Mouse (Mus musculus) heart, embryonic 11.5 days (tissue): Measurements from ENCODE around the gene Slc38a5. TPM values are rescaled to one million over a fixed set of nuclear protein-coding genes. Genes with fewer than 3 reads are reported as not detected.

Experiments
- ATAC-seq: fragments of 200-750 bp; cut with Nextera tagmentation; replicated peaks from 2 replicates; pipeline ENCODE4 v1.8.0; 2017; ENCODE audit warnings: moderate library complexity; ENCODE audit not compliant: insufficient number of reproducible peaks, low FRiP score, low TSS enrichment
- H3K27ac ChIP-seq: fragments of 300-500 bp; sonication (generic); 2 replicates; pipeline ENCODE4 v1.5.1; 2014; ENCODE audit warnings: mild to moderate bottlenecking, low read depth, low read length
- H3K27me3 ChIP-seq: fragments of 300-500 bp; sonication (generic); 2 replicates; pipeline ENCODE4 v1.6.1; 2014; ENCODE audit warnings: mild to moderate bottlenecking, low read length, mixed read lengths; ENCODE audit not compliant: control insufficient read depth, insufficient read depth
- H3K36me3 ChIP-seq: fragments of 300-500 bp; sonication (generic); 2 replicates; pipeline ENCODE4 v1.6.1; 2014; ENCODE audit warnings: mild to moderate bottlenecking, low read length, moderate library complexity, mixed read lengths; ENCODE audit not compliant: control insufficient read depth, insufficient read depth
- H3K4me1 ChIP-seq: fragments of 300-500 bp; sonication (generic); 2 replicates; pipeline ENCODE4 v1.6.1; 2014; ENCODE audit warnings: low read length; ENCODE audit not compliant: control insufficient read depth, insufficient read depth
- H3K4me2 ChIP-seq: fragments of 300-500 bp; sonication (generic); 2 replicates; pipeline ENCODE4 v1.6.1; 2014; ENCODE audit warnings: mild to moderate bottlenecking, moderate library complexity
- H3K4me3 ChIP-seq: fragments of 300-500 bp; sonication (generic); 2 replicates; pipeline ENCODE4 v1.5.1; 2014; ENCODE audit warnings: low read depth, low read length
- H3K9ac ChIP-seq: fragments of 300-500 bp; sonication (generic); 2 replicates; pipeline ENCODE4 v1.6.1; 2014; ENCODE audit warnings: mild to moderate bottlenecking, low read depth, low read length, moderate library complexity
- H3K9me3 ChIP-seq: fragments of 300-500 bp; sonication (generic); replicated peaks from 2 replicates; pipeline ENCODE4 v1.6.1; 2016; ENCODE audit warnings: low read length; ENCODE audit not compliant: control insufficient read depth
- WGBS: fragments of 180-500 bp; shearing (Covaris S2); extraction: QIAGEN DNeasy Blood & Tissue Kit; methylation state at CpG from one replicate; pipeline ENCODE4 v1.1.7; 2014; ENCODE audit not compliant: insufficient replicate concordance; 5-methylcytosine and 5-hydroxymethylcytosine counted together
- polyA plus RNA-seq: library from polyadenylated mRNA; unstranded; fragments of >200 nt; fragmentation: Nextera tagmentation; extraction: Ambion mirVana; gene quantifications from 2 replicates; pipeline ENCODE4 v1.2.1, GENCODE M21; 2014

The Slc38a5 gene
- 17.5 and 23.8 TPM in 2 replicates for polyA plus RNA-seq

- peak within 1 kb of the TSS; percentile 34 for H3K4me3 ChIP-seq
- H3K36me3 ChIP-seq, result no peaks in the 10 kb centered on the region
- 14% methylated on average over 14 of the region's 15 CpGs for WGBS
- ATAC-seq, result no peak
- no peaks in the 10 kb centered on the region for H3K4me1 ChIP-seq
- no peaks in the 10 kb centered on the region for H3K27me3 ChIP-seq
- H3K4me2 ChIP-seq, result peak within 1 kb of the TSS; percentile 61
- H3K9me3 ChIP-seq, result no peaks in the 10 kb centered on the region
- H3K9ac ChIP-seq, result 0 out of 2 replicates have a peak within 1 kb of the TSS, but pooled peaks have one; percentile 43
- H3K27ac ChIP-seq, result no peak within 1 kb of the TSS
These were observed at the start of gene Slc38a5 for GRCm38 (mm10) chrX:8271083-8271820. TSS of gene Slc38a5 (plus strand) at chrX:8271133.

- Histone ChIP-seq H3K9ac (no peak overlapping the region), H3K4me1 (no peaks in the 10 kb centered on the region), H3K9me3 (no peaks in the 10 kb centered on the region), H3K27ac (no peak overlapping the region), H3K36me3 (no peaks in the 10 kb centered on the region), H3K27me3 (peaks cover 2% of the 10 kb centered on the region; the same call in 1 of the 2 replicates), H3K4me2 (no peak overlapping the region), H3K4me3 (no peak overlapping the region)
- no peak for ATAC-seq
- 57% methylated on average over 3 of the region's 3 CpGs for WGBS
These were observed 48.6 kb upstream of the Slc38a5 start for GRCm38 (mm10) chrX:8222296-8222677.

- Histone ChIP-seq H3K27ac (no peak overlapping the region), H3K9me3 (no peaks in the 10 kb centered on the region), H3K4me2 (no peak overlapping the region), H3K4me3 (no peak overlapping the region), H3K9ac (no peak overlapping the region), H3K36me3 (no peaks in the 10 kb centered on the region), H3K4me1 (no peaks in the 10 kb centered on the region), H3K27me3 (peaks cover 2% of the 10 kb centered on the region; the same call in 1 of the 2 replicates)
- ATAC-seq, result no peak
- 51% methylated on average over 7 of the region's 7 CpGs for WGBS
These were observed 48.1 kb upstream of the Slc38a5 start for GRCm38 (mm10) chrX:8222678-8223421.

GRCm38 (mm10) chrX:8223473-8223872 is 47.5 kb upstream of the Slc38a5 start:
- WGBS, result 66% methylated on average over 7 of the region's 7 CpGs
- H3K4me1 ChIP-seq, result no peaks in the 10 kb centered on the region

GRCm38 (mm10) chrX:8230272-8230671 is 40.7 kb upstream of the Slc38a5 start:
- ATAC-seq, result no peak
- no peak overlapping the region for H3K9ac ChIP-seq
- no peak overlapping the region for H3K4me3 ChIP-seq
- 79% methylated on average over 4 of the region's 4 CpGs for WGBS
- H3K27me3 ChIP-seq, result no peaks in the 10 kb centered on the region
- no peak overlapping the region for H3K27ac ChIP-seq
- no peaks in the 10 kb centered on the region for H3K4me1 ChIP-seq
- no peaks in the 10 kb centered on the region for H3K9me3 ChIP-seq
- H3K36me3 ChIP-seq, result no peaks in the 10 kb centered on the region
- no peak overlapping the region for H3K4me2 ChIP-seq

More at GRCm38 (mm10) chrX:8223473-8223872, 47.5 kb upstream of the Slc38a5 start:
- ATAC-seq, result no peak
- Histone ChIP-seq H3K36me3 (no peaks in the 10 kb centered on the region), H3K4me3 (no peak overlapping the region), H3K9me3 (no peaks in the 10 kb centered on the region), H3K27ac (no peak overlapping the region), H3K27me3 (peaks cover 2% of the 10 kb centered on the region; the same call in 1 of the 2 replicates), H3K4me2 (no peak overlapping the region), H3K9ac (no peak overlapping the region)

- no peaks in the 10 kb centered on the region for H3K9me3 ChIP-seq
- 67% methylated on average over 3 of the region's 3 CpGs for WGBS
- no peak overlapping the region for H3K4me3 ChIP-seq
- no peaks in the 10 kb centered on the region for H3K36me3 ChIP-seq
- no peak overlapping the region for H3K4me2 ChIP-seq
- no peak for ATAC-seq
- H3K27ac ChIP-seq, result no peak overlapping the region
- H3K4me1 ChIP-seq, result no peaks in the 10 kb centered on the region
- H3K9ac ChIP-seq, result no peak overlapping the region
- no peaks in the 10 kb centered on the region for H3K27me3 ChIP-seq
These were observed 37.3 kb upstream of the Slc38a5 start for GRCm38 (mm10) chrX:8233602-8234001.

GRCm38 (mm10) chrX:8236704-8237103 is 34.2 kb upstream of the Slc38a5 start:
- ATAC-seq, result no peak
- H3K4me1 ChIP-seq, result no peaks in the 10 kb centered on the region
- no peak overlapping the region for H3K4me2 ChIP-seq
- H3K27me3 ChIP-seq, result no peaks in the 10 kb centered on the region
- no peaks in the 10 kb centered on the region for H3K9me3 ChIP-seq
- WGBS, result 87% methylated on average over 2 of the region's 2 CpGs
- no peaks in the 10 kb centered on the region for H3K36me3 ChIP-seq
- no peak overlapping the region for H3K9ac ChIP-seq
- H3K4me3 ChIP-seq, result no peak overlapping the region
- H3K27ac ChIP-seq, result no peak overlapping the region

GRCm38 (mm10) chrX:8238804-8239395 is 32.0 kb upstream of the Slc38a5 start:
- no peak overlapping the region for H3K27ac ChIP-seq
- no peaks in the 10 kb centered on the region for H3K9me3 ChIP-seq
- no peak overlapping the region for H3K9ac ChIP-seq
- 69% methylated on average over 13 of the region's 13 CpGs for WGBS
- no peak overlapping the region for H3K4me3 ChIP-seq
- ATAC-seq, result no peak
- no peaks in the 10 kb centered on the region for H3K27me3 ChIP-seq
- H3K36me3 ChIP-seq, result no peaks in the 10 kb centered on the region
- H3K4me2 ChIP-seq, result no peak overlapping the region
- no peaks in the 10 kb centered on the region for H3K4me1 ChIP-seq
